Mouse (Mus musculus): ENCODE measurements at regions not wholly inside any gene's neighbourhood (a gene's known extent, or its start where the extent isn't known, plus 50 kb on each side); places are given as distances from the start of the nearest gene placed in this dataset.

- Histone ChIP-seq H3K27ac (ENCODE audit: control insufficient read depth, insufficient read depth, low read depth, low read length) (no peak overlapping the region), H3K4me1 (ENCODE audit: control insufficient read depth, insufficient read depth, low read length) (no peaks in the 10 kb centered on the region), H3K4me3 (ENCODE audit: control insufficient read depth, low read depth, low read length) (no peak overlapping the region), H3K27me3 (ENCODE audit: control insufficient read depth, insufficient read depth, low read length) (no peaks in the 10 kb centered on the region), H3K36me3 (ENCODE audit: control insufficient read depth, insufficient read depth, low read length) (no peaks in the 10 kb centered on the region)
- TF ChIP-seq POLR2A (IDR thresholded peaks at IDR 0.05; ENCODE audit: control insufficient read depth, low read depth, low read length) (no peak), CTCF (IDR thresholded peaks at IDR 0.05; ENCODE audit: control insufficient read depth, insufficient read depth, insufficient replicate concordance, low read depth, low read length) (no peak)
These were observed 701.2 kb downstream of the Nedd1 start for GRCm38 (mm10) chr10:92021036-92021435.

- Histone ChIP-seq H3K36me3 (ENCODE audit: control insufficient read depth, insufficient read depth, low read length) (no peaks in the 10 kb centered on the region), H3K4me1 (ENCODE audit: control insufficient read depth, insufficient read depth, low read length) (no peaks in the 10 kb centered on the region), H3K4me3 (ENCODE audit: control insufficient read depth, low read depth, low read length) (no peak overlapping the region), H3K27ac (ENCODE audit: control insufficient read depth, insufficient read depth, low read depth, low read length) (no peak overlapping the region), H3K27me3 (ENCODE audit: control insufficient read depth, insufficient read depth, low read length) (no peaks in the 10 kb centered on the region)
- TF ChIP-seq CTCF (IDR thresholded peaks at IDR 0.05; ENCODE audit: control insufficient read depth, insufficient read depth, insufficient replicate concordance, low read depth, low read length): no peak
- TF ChIP-seq POLR2A (IDR thresholded peaks at IDR 0.05; ENCODE audit: control insufficient read depth, low read depth, low read length): no peak
These were observed 712.7 kb downstream of the Nedd1 start for GRCm38 (mm10) chr10:92009551-92009950.

GRCm38 (mm10) chr10:92007891-92008290 lies 714.3 kb downstream of the Nedd1 start:
- Histone ChIP-seq H3K27ac (ENCODE audit: control insufficient read depth, insufficient read depth, low read depth, low read length) (no peak overlapping the region), H3K4me3 (ENCODE audit: control insufficient read depth, low read depth, low read length) (no peak overlapping the region), H3K4me1 (ENCODE audit: control insufficient read depth, insufficient read depth, low read length) (no peaks in the 10 kb centered on the region), H3K27me3 (ENCODE audit: control insufficient read depth, insufficient read depth, low read length) (no peaks in the 10 kb centered on the region), H3K36me3 (ENCODE audit: control insufficient read depth, insufficient read depth, low read length) (no peaks in the 10 kb centered on the region)
- TF ChIP-seq POLR2A (IDR thresholded peaks at IDR 0.05; ENCODE audit: control insufficient read depth, low read depth, low read length): no peak
- TF ChIP-seq CTCF (IDR thresholded peaks at IDR 0.05; ENCODE audit: control insufficient read depth, insufficient read depth, insufficient replicate concordance, low read depth, low read length): no peak

GRCm38 (mm10) chr10:92006467-92006866 lies 715.8 kb downstream of the Nedd1 start:
- Histone ChIP-seq H3K4me1 (ENCODE audit: control insufficient read depth, insufficient read depth, low read length) (no peaks in the 10 kb centered on the region), H3K27ac (ENCODE audit: control insufficient read depth, insufficient read depth, low read depth, low read length) (no peak overlapping the region), H3K36me3 (ENCODE audit: control insufficient read depth, insufficient read depth, low read length) (no peaks in the 10 kb centered on the region), H3K27me3 (ENCODE audit: control insufficient read depth, insufficient read depth, low read length) (no peaks in the 10 kb centered on the region), H3K4me3 (ENCODE audit: control insufficient read depth, low read depth, low read length) (no peak overlapping the region)
- TF ChIP-seq CTCF (IDR thresholded peaks at IDR 0.05; ENCODE audit: control insufficient read depth, insufficient read depth, insufficient replicate concordance, low read depth, low read length): no peak
- TF ChIP-seq POLR2A (IDR thresholded peaks at IDR 0.05; ENCODE audit: control insufficient read depth, low read depth, low read length): no peak

GRCm38 (mm10) chr10:91991040-91991439 lies 731.2 kb downstream of the Nedd1 start:
- no peaks in the 10 kb centered on the region for H3K27me3 ChIP-seq (ENCODE audit: control insufficient read depth, insufficient read depth, low read length)
- H3K4me3 ChIP-seq (ENCODE audit: control insufficient read depth, low read depth, low read length): no peak overlapping the region
- H3K36me3 ChIP-seq (ENCODE audit: control insufficient read depth, insufficient read depth, low read length): no peaks in the 10 kb centered on the region
- no peak overlapping the region for H3K27ac ChIP-seq (ENCODE audit: control insufficient read depth, insufficient read depth, low read depth, low read length)
- no peaks in the 10 kb centered on the region for H3K4me1 ChIP-seq (ENCODE audit: control insufficient read depth, insufficient read depth, low read length)
- TF ChIP-seq POLR2A (IDR thresholded peaks at IDR 0.05; ENCODE audit: control insufficient read depth, low read depth, low read length) (no peak), CTCF (IDR thresholded peaks at IDR 0.05; ENCODE audit: control insufficient read depth, insufficient read depth, insufficient replicate concordance, low read depth, low read length) (no peak)

GRCm38 (mm10) chr10:91988364-91988763 lies 733.9 kb downstream of the Nedd1 start:
- TF ChIP-seq CTCF (IDR thresholded peaks at IDR 0.05; ENCODE audit: control insufficient read depth, insufficient read depth, insufficient replicate concordance, low read depth, low read length) (no peak), POLR2A (IDR thresholded peaks at IDR 0.05; ENCODE audit: control insufficient read depth, low read depth, low read length) (no peak)
- no peak overlapping the region for H3K4me3 ChIP-seq (ENCODE audit: control insufficient read depth, low read depth, low read length)
- H3K4me1 ChIP-seq (ENCODE audit: control insufficient read depth, insufficient read depth, low read length): no peaks in the 10 kb centered on the region
- H3K36me3 ChIP-seq (ENCODE audit: control insufficient read depth, insufficient read depth, low read length): no peaks in the 10 kb centered on the region
- no peak overlapping the region for H3K27ac ChIP-seq (ENCODE audit: control insufficient read depth, insufficient read depth, low read depth, low read length)
- H3K27me3 ChIP-seq (ENCODE audit: control insufficient read depth, insufficient read depth, low read length): no peaks in the 10 kb centered on the region

- no peak for TF ChIP-seq CTCF (IDR thresholded peaks at IDR 0.05; ENCODE audit: control insufficient read depth, insufficient read depth, insufficient replicate concordance, low read depth, low read length)
- no peak for TF ChIP-seq POLR2A (IDR thresholded peaks at IDR 0.05; ENCODE audit: control insufficient read depth, low read depth, low read length)
- H3K36me3 ChIP-seq (ENCODE audit: control insufficient read depth, insufficient read depth, low read length): no peaks in the 10 kb centered on the region
- no peaks in the 10 kb centered on the region for H3K27me3 ChIP-seq (ENCODE audit: control insufficient read depth, insufficient read depth, low read length)
- no peak overlapping the region for H3K27ac ChIP-seq (ENCODE audit: control insufficient read depth, insufficient read depth, low read depth, low read length)
- H3K4me1 ChIP-seq (ENCODE audit: control insufficient read depth, insufficient read depth, low read length): no peaks in the 10 kb centered on the region
- no peak overlapping the region for H3K4me3 ChIP-seq (ENCODE audit: control insufficient read depth, low read depth, low read length)
These were observed 742.4 kb downstream of the Nedd1 start for GRCm38 (mm10) chr10:91979841-91980240.

DNA sequence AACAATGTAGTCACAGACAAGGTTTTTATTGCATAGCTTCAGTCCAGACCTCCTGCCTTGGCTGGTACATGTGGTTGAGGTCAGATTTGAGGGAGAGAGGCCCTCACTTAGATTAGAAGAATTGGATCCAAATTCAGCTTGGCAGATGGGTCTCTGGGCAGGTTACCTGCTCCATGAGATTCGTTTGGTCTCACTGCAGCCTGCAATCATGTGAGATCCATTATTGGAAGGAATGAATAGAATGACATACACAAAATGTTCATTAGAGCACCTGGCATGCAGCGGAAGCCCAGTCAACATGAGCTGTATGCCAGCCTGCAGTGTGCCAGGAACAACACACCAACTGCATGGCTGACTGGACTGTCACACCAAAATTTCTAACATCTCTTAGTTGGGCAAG lies 750.3 kb downstream of the Nedd1 start:
- Histone ChIP-seq H3K36me3 (ENCODE audit: control insufficient read depth, insufficient read depth, low read length) (no peaks in the 10 kb centered on the region), H3K4me3 (ENCODE audit: control insufficient read depth, low read depth, low read length) (no peak overlapping the region), H3K27ac (ENCODE audit: control insufficient read depth, insufficient read depth, low read depth, low read length) (no peak overlapping the region), H3K27me3 (ENCODE audit: control insufficient read depth, insufficient read depth, low read length) (no peaks in the 10 kb centered on the region), H3K4me1 (ENCODE audit: control insufficient read depth, insufficient read depth, low read length) (no peaks in the 10 kb centered on the region)
- TF ChIP-seq POLR2A (IDR thresholded peaks at IDR 0.05; ENCODE audit: control insufficient read depth, low read depth, low read length) (no peak), CTCF (IDR thresholded peaks at IDR 0.05; ENCODE audit: control insufficient read depth, insufficient read depth, insufficient replicate concordance, low read depth, low read length) (no peak)

Data from testis, adult 2 months (tissue).